Comparison of ENCODE assay signal across 9 mouse cellular contexts in genomic region chr7:44428968-44429521, GRCm38 (mm10). TPM values are rescaled to one million over a fixed set of nuclear protein-coding genes. Genes with fewer than 3 reads are reported as not detected.
DNase-seq lines count a peak whose midpoint lies in the region; ATAC-seq and TF ChIP-seq lines count a peak whose summit lies in the region.
"Had no signal": no experiment of that assay in that cellular context is flagged by ENCODE, and none has a peak within 500 bp of the region (broad histone marks: within the 10 kb centered on the region; RNA-seq: fewer than 3 reads in every experiment).

TSS of gene Lrrc4b (plus strand) at chr7:44429018.

- no peaks in the 10 kb centered on the region for H3K36me3 ChIP-seq in lung, embryonic 14.5 days (ENCODE audit: insufficient read depth)
- H3K36me3 ChIP-seq in forebrain, embryonic 10.5 days (replicated peaks) = peaks cover 5% of the 10 kb centered on the region; the same call in 1 of the 2 replicates
- H3K36me3 ChIP-seq in hindbrain, embryonic 10.5 days = 0 out of 2 replicates have a peak, but pooled peaks cover 9% of the 10 kb centered on the region
- H3K36me3 ChIP-seq in limb, embryonic 10.5 days = no peaks in the 10 kb centered on the region

- peak within 1 kb of the TSS; percentile 47; the same call in 1 of the 2 replicates for H3K9ac ChIP-seq in lung, embryonic 14.5 days

- no peaks in the 10 kb centered on the region for H3K4me1 ChIP-seq in lung, embryonic 14.5 days (ENCODE audit: insufficient read depth)
- peaks cover 72% of the 10 kb centered on the region for H3K4me1 ChIP-seq in forebrain, embryonic 10.5 days
- H3K4me1 ChIP-seq in hindbrain, embryonic 10.5 days (replicated peaks) = peaks cover 69% of the 10 kb centered on the region
- H3K4me1 ChIP-seq in limb, embryonic 10.5 days = peaks cover 31% of the 10 kb centered on the region

- WGBS in lung, embryonic 14.5 days = under 1% methylated on average over 50 of the region's 69 CpGs
- 1% methylated on average over 65 of the region's 69 CpGs for WGBS in forebrain, embryonic 10.5 days
- WGBS in hindbrain, embryonic 10.5 days = under 1% methylated on average over 68 of the region's 69 CpGs
- under 1% methylated on average over 51 of the region's 69 CpGs for WGBS in limb, embryonic 10.5 days

- peak within 1 kb of the TSS; percentile 76 for H3K4me2 ChIP-seq in lung, embryonic 14.5 days

- H3K9me3 ChIP-seq in lung, embryonic 14.5 days (ENCODE audit: low read depth, low read length) = no peaks in the 10 kb centered on the region
- no peaks in the 10 kb centered on the region for H3K9me3 ChIP-seq in forebrain, embryonic 10.5 days
- H3K9me3 ChIP-seq in hindbrain, embryonic 10.5 days = no peaks in the 10 kb centered on the region
- no peaks in the 10 kb centered on the region for H3K9me3 ChIP-seq in limb, embryonic 10.5 days (replicated peaks)
- H3K9me3 ChIP-seq: megakaryocyte, embryonic 14.5 days had no signal

- H3K27ac ChIP-seq in lung, embryonic 14.5 days (ENCODE audit: low read depth) = no peak within 1 kb of the TSS
- peak within 1 kb of the TSS; percentile 98 for H3K27ac ChIP-seq in forebrain, embryonic 10.5 days
- peak within 1 kb of the TSS; percentile 97 for H3K27ac ChIP-seq in hindbrain, embryonic 10.5 days
- peak within 1 kb of the TSS; percentile 78 for H3K27ac ChIP-seq in limb, embryonic 10.5 days

- peak within 1 kb of the TSS; percentile 45 for H3K4me3 ChIP-seq in lung, embryonic 14.5 days (ENCODE audit: low read depth, low read length)
- H3K4me3 ChIP-seq in forebrain, embryonic 10.5 days = peak within 1 kb of the TSS; percentile 81
- peak within 1 kb of the TSS; percentile 76 for H3K4me3 ChIP-seq in hindbrain, embryonic 10.5 days
- peak within 1 kb of the TSS; percentile 72 for H3K4me3 ChIP-seq in limb, embryonic 10.5 days
- H3K4me3 ChIP-seq: megakaryocyte, embryonic 14.5 days had no signal

- peak; percentile 47 for DNase-seq in lung, embryonic 14.5 days
- DNase-seq in lung, postnatal 36 days = no peak
- DNase-seq in forebrain, embryonic 10.5 days (ENCODE audit: extremely low spot score, low spot score) = peak; percentile 81
- peak; percentile 83 for DNase-seq in hindbrain, embryonic 10.5 days (ENCODE audit: low spot score)
- peak; percentile 76 for DNase-seq in limb, embryonic 10.5 days (ENCODE audit: low spot score)
- DNase-seq in right cerebral cortex, postnatal 14 days = peak; percentile 85
- no peak for DNase-seq in urinary bladder, adult 18-20 months (ENCODE audit: low spot score in 2 of 2)

- peaks cover 51% of the 10 kb centered on the region for H3K27me3 ChIP-seq in lung, embryonic 14.5 days (ENCODE audit: insufficient read depth, low read length)
- peaks cover 67% of the 10 kb centered on the region for H3K27me3 ChIP-seq in forebrain, embryonic 10.5 days (ENCODE audit: poor library complexity, severe bottlenecking)
- H3K27me3 ChIP-seq in hindbrain, embryonic 10.5 days (ENCODE audit: insufficient read depth, poor library complexity, severe bottlenecking) = peaks cover 61% of the 10 kb centered on the region
- peaks cover 81% of the 10 kb centered on the region for H3K27me3 ChIP-seq in limb, embryonic 10.5 days (ENCODE audit: low read depth, poor library complexity, severe bottlenecking)

- TF ChIP-seq CTCF in lung, embryonic 14.5 days (IDR thresholded peaks at IDR 0.05; ENCODE audit: low read depth) = no peak

- ATAC-seq in lung, embryonic 14.5 days (ENCODE audit: insufficient read depth) = 0 out of 2 replicates have a peak, but pooled peaks have one; percentile 23
- no peak for ATAC-seq in megakaryocyte progenitor cell, adult 5-6 weeks (replicated peaks; ENCODE audit: poor library complexity)

RNA-seq across cellular contexts. Expression of gene Lrrc4b, which starts in this region (rescaled TPM):
- polyA plus RNA-seq in lung, embryonic 14.5 days (2014; fragmentation: Nextera tagmentation; extraction: Ambion mirVana) = 1.5 TPM in 2 replicates
- 1.8 and 2.1 TPM in 2 replicates for polyA plus RNA-seq in forebrain, embryonic 10.5 days (2016; fragmentation: Nextera tagmentation; extraction: Ambion mirVana)
- 1.7 and 4.4 TPM in 2 replicates for polyA plus RNA-seq in hindbrain, embryonic 10.5 days (2016; fragmentation: Nextera tagmentation; extraction: Ambion mirVana)
- 0.06 and 0.21 TPM in 2 replicates for polyA plus RNA-seq in limb, embryonic 10.5 days (2016; fragmentation: Nextera tagmentation; extraction: Ambion mirVana)
- not detected in 2 replicates for total RNA-seq in megakaryocyte progenitor cell, adult 5-6 weeks (2015)
- not detected in 2 replicates for total RNA-seq in megakaryocyte progenitor cell, adult 5-6 weeks (2017)

Comparison
In these comparisons a context has a peak if more than half of its experiments do, and no peak if none do; other contexts are left out.
1. DNase-seq: peak in lung, embryonic 14.5 days (single experiment), forebrain, embryonic 10.5 days (single experiment), hindbrain, embryonic 10.5 days (single experiment) and right cerebral cortex, postnatal 14 days (single experiment); none in lung, postnatal 36 days (single experiment) and urinary bladder, adult 18-20 months (0 of 2).
2. Peak in DNase-seq, H3K4me3 ChIP-seq and H3K27ac ChIP-seq in limb, embryonic 10.5 days; RNA of the gene not detected or under 1 TPM.
3. Peak in every context shown above with its lines, with median percentiles within 50 percentile points of each other: H3K4me3 ChIP-seq.